Mouse (Mus musculus) CH12.LX (cell line): ENCODE measurements around the gene Faap24.

Experiments
- POLR2A ChIP-seq: IDR thresholded peaks from 2 replicates; pipeline ENCODE4 v1.6.1; 2011; ENCODE audit warnings: low read depth, mild to moderate bottlenecking, improper control_type of control experiment, low read length
- POLR2AphosphoS2 ChIP-seq: IDR thresholded peaks from 2 replicates; pipeline ENCODE4 v1.6.1; 2011; ENCODE audit warnings: low read depth, low read length, improper control_type of control experiment
- ZMIZ1 ChIP-seq: IDR thresholded peaks from 2 replicates; pipeline ENCODE4 v1.6.1; 2012; ENCODE audit warnings: low read depth, mild to moderate bottlenecking, inconsistent platforms, low read length, improper control_type of control experiment

DNA sequence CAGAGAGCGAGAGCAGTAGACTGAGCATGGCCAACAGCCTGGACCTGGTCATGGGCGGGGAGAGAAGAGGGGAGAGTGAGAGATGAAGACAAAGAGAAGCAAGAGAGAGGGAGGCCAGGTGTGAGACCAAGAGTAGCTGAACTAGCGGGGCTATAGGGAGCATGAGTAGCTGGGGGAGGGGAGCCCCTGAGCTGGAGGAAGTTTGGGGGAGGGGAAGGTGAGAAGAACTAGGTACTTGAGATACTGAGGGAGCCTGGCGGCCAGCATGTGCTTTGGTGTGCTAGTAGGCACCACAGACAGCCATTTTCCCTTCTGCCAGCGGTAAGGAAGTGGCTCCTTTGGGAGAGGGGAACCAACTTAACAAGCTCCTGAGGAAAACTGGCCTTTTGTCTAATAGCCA, 18.6 kb upstream of the Faap24 start:
- TF ChIP-seq ZMIZ1 (no peak), POLR2A (no peak), POLR2AphosphoS2 (no peak)
